Mouse (Mus musculus) monocyte, adult 2 months (primary cell): Measurements from ENCODE around the gene Trdmt1.

Experiments
- DNase-seq, 2 experiments: peaks; one replicate each; pipeline ENCODE4 v3.0.0; 2022; ENCODE audit warnings: low spot score in 2 of 2, low read depth in 1 of 2

Trdmt1 gene

DNA sequence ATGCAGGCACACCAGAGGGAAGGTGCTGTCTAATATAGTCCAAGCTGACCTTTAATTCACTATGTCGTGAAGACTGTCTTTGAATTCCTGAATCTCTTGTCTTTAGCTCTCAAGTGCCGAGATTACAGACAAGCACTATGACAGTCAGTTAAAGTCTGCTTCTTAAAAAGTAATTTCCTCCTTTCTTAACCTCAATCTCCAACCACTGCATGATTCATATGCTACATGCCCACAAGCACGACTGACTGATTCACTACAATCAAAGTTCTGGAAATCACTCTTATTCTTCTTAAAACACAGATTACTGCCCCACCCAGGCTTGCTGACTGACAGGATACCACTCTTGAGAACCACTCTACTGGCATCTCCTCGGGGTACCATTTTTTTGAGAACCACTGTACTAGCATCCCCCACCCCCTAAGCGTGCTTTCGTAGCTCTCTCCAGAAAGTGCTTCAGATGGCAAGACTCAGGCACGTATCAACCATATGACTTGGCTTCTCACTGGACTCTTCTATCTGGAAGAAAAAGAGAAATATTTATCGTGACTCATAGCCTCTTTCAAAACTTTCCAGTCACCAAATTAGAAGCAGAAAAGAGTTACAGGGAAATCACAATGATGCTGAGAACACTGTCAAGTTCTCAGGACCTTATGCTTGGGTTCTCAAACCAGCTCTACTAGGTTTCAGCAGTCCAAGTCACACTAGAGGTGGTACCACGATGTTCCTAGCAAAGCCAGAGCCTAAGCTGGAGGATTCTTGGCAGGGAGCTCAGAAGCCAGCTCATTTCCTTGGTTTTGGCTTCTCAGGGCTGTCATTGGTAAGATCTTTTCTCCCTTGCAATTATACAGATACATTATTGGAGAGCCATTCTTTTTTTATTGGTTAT lies 12.9 kb upstream of the Trdmt1 start:
- DNase-seq: peak; percentile 44 to 48

DNA sequence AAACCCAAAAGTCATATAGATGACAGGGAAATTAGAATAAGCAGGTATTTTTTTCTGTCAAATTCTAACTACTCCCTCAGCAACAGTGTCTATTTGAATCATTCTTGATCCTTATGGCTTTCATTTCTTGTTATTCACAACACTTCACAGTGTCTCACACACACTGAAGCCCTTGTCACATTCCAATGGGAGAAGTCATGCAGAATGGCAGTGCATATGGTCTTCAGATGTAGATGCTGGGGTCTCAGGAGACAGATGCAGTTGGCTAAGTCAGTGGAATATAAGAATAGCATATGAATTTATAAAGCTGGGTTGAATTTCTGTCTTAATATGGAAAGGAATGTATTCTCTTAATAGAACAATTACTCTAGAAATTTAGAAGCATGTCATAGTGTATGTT lies 11.8 kb upstream of the Trdmt1 start:
- no peak for DNase-seq

DNA sequence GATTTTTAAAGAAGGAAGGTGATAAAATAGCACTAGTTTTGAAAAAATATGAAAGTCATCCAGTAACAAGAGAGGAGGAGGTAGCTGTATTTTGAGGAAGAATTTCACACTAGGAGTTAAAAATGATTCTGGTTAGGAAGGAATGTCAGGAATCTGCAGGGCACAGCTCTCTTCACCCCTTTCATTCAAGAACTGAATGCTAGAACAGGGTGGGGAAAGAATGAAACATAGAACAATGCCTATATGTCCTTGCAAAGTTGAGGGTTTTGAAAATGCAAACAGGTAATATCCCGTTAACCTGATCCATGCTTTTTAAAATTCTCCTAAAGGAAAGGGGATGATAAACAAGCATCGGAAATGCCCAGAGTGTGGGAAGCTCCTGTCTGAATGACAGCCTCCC lies 9.5 kb upstream of the Trdmt1 start:
- DNase-seq: no peak

DNA sequence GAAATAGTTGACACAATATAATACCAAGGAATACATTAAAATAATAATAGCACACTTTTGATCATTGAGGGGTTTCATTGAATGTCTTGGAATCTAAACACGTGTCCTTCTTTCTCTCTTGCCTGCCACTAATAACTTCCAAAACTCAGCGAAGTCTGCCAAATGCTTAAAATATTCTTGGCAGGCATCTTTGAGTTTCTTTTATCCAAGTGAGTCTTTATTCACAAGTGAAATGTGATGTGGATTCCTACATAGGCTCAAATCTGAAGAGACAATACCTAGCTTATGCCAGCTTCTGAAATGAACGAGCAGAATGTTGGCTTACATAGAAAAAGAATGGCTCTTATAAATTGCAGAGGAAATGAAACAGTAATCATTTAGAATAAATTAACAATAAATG lies 4.3 kb upstream of the Trdmt1 start:
- no peak for DNase-seq

DNA sequence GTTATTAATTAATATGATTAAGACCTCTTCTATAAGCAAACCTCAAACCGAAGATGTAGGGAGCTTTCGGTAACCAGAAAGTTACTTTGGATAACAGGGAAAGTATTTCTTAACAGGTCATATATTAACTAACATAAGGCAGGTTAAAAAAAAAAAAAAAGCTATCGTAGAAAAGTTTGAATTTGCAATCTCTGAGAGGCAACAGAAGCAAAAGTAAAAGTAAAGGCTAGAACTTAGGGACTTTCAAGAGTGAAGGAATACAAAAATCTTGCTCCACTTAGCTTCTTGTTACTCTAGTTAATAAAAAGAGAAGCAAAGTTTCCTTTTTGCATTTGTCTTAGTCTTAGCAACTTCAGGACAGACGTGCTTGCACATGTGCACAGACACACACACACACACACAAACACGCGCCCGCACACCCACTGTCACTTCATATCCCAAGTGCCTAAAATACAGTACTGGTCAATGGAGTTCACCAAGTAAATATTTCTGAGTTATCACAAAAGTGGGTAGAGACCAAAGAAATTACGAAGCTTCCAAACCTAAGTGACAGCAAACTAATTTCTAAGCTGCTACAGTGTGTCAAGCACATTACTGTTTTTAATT lies 846 bp downstream of the Trdmt1 start:
- DNase-seq: no peak

DNA sequence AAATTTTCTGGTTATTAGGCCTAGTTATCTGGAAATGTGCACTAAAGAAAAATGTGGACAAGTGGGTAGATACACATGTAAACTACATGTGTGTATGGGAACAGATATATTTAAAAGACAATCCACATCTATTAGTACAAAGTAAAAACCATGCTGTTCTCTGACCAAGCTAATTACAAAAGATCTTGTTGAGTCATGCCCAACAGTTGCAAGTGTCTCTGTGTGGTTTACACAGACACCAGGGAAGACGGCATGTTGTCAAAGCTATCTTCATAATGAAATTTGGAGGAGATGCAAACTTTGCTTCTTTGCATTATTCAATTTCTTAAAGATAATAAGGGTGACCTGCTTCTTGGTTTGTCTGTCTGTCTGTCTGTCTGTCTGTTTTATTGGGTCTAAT lies 4.6 kb downstream of the Trdmt1 start:
- DNase-seq: no peak

DNA sequence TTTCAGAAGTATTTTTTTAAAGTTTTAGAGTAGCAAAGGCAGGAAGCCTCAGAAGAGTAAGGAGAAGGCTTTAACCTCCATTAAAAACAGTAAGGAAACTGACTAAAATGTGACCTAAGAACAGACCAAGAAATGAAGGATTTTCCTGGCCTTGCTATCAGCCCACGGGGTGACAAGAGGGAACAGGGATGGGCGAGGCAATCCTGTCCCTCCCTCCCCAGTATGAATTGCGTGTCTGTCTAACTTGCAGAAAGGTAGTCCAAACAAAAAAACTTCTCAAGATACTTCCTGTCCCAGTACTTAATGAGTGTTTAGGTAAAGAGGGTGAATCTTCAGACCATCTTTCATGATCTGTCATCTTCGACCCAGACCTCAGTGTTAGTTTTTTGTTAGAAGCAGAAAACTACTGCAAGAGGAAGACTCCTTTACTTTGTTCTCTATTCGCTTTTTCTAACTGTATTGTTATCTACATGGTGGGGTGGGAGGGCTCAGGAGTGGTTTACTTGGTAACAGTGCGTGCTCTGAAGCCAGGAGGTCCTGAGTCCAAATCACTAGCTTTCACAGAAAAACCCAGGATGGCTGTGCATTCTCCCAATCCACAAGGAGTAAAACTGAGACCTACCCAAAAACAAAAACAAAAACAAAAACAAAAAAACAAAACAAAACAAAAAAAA lies 5.6 kb downstream of the Trdmt1 start:
- DNase-seq: no peak

DNA sequence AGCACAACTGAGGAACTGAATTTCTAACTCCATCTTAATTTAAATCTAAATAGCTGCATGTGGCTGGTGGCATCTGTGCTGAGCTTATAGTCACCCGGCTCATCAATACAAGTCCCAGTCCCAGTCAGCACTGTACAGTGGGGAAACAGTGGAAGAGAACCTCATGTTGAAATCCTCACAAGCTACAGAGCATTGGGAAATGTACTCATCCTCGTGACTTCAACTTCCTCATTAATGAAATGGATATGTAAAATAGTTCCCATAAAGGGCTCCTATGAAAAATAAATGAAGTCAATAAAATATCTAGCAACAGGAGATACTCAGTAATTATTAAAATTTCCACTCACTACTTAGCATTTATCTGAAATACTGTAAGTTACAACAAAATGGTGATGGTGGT lies 6.2 kb downstream of the Trdmt1 start:
- DNase-seq: peak; percentile 29 to 66

DNA sequence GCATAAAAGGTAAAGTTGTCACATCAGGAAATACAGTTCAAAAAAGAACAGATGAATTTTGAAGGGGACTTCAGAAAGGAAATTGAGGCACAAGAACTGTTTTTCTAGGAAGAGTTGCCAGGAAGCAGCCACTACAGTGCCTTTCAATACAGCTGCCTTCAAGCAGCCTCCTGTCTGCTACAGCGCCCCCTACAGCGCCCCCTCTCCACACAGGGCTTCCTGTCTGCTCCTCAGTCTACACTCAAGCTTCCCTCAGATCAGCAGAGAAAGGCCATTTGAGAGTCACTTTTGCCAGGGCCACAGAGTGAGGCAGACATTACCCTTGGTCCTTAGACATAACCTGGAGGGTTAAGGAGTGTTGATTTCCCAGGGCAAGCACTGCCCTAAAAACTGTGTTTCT lies 6.7 kb downstream of the Trdmt1 start:
- DNase-seq: no peak

DNA sequence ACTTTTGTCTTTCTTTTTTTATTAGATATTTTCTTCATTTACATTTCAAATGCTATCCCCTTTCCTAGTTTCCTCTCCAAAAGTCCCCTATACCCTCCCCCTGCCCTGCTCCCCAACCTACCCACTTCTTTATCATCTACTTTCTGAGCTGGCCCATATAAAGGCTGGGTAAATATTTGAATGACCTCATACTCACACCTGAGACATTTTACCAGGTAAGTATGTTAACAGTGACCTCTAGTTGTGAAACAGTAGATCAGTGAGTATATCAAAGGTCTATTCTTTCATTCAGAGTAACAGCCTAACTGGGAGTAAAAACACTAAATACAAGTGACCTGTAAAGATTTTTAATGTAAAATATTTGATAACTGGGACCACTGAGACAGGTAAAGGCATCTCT lies 7.7 kb downstream of the Trdmt1 start:
- no peak for DNase-seq

DNA sequence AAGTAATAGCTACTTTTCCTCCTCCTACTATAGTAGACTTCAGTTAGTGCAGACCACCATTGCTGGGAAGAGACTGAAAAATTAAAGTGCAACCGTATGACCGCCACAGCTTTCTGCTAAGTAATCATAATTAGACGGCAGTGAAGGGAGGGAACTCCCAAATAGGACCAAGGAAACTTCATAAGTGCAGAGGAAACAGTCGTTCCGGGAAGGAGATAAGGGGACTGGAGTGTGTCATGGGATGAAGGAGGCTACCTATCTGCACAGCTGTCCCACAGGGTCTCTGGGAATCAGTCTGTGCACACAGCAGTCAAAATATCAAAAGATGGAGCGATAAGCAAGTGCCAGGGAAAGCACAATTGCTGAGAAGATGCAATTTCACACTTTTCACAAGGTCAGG lies 13.8 kb downstream of the Trdmt1 start:
- DNase-seq: no peak

DNA sequence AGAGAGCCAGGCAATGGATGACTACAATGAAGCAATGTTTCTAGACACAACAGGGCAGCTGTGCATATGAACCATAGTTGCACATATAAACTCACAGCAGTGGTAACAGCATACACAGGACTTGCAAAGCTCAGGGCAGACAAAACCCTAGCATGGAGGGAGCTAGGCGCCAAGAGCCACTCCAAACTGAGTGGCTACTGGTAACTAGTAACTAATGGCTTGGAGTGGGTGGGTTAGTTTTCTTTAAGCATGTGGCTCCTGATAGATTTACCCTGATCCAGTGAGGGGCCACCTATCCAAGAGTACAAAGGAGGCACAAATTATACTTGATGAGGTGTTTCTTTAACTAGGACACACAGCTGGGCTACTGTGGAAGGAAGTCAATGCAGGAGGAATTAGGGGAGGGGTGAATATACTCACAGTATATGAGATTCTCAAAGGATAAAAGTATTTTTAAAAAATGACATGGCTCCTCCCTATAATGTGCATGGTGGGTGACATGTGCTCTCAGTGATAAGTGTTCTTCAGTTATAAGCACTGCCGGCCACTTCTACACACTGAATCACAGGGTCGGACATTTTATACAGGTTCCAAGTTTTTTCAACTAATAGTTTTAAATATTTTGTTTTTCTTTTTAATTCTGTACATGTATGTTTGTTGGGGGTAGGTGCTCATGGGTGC lies 15.1 kb downstream of the Trdmt1 start:
- no peak for DNase-seq

DNA sequence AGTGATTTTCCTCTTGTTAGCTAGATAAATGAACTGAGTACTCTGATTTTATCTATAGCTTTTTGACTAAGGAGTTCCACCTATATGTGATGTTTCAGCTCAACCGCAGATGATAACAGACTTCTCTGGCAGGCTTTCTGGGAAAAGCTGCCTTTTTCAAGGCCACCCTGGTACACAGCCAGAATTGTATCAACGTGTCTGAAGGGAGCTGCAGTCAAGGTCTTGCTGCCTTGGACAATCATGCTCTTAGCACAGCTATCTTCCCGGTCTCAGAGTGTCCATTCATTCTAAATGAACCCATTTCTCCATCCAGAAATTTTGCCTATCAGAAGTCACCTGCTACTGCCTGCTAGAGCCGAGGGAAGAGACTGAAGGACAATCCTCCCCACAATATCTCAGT lies 16.9 kb downstream of the Trdmt1 start:
- no peak for DNase-seq

DNA sequence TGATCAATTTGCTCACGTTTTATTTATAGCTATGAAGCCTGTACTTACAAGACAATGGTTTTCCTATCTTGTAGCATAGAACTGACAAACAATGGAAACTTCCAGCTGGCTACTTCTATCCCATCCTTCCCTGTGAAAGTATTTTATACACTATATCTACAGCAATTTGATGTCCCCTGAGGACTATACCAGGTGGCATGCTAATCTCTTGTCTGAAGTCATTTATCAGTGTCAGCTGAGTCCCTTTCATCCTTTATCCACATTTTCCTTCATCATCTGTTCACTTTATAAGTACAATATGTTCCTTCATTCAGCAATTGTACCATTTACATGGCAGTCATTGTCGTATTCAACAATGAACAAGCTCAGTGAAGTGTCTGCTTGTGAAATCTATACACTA lies 17.3 kb downstream of the Trdmt1 start:
- no peak for DNase-seq

DNA sequence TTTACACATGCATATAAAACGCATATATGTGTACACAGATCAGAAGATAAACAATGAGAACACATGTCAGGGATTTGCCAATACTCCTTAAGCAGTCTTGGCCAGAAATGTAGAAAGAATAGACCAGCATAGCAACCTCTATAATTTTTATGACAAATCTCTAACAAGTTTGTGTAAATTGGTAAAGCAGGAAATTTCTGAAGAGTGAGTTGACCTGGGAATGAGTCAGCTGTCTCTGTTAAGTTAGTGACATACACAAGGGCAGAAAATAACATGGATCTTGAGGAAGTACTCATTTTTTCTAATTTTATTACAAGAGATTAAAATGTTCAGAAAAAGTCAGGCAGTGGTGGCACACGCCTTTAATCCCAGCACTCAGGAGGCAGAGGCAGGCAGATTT lies 18.3 kb downstream of the Trdmt1 start:
- no peak for DNase-seq

DNA sequence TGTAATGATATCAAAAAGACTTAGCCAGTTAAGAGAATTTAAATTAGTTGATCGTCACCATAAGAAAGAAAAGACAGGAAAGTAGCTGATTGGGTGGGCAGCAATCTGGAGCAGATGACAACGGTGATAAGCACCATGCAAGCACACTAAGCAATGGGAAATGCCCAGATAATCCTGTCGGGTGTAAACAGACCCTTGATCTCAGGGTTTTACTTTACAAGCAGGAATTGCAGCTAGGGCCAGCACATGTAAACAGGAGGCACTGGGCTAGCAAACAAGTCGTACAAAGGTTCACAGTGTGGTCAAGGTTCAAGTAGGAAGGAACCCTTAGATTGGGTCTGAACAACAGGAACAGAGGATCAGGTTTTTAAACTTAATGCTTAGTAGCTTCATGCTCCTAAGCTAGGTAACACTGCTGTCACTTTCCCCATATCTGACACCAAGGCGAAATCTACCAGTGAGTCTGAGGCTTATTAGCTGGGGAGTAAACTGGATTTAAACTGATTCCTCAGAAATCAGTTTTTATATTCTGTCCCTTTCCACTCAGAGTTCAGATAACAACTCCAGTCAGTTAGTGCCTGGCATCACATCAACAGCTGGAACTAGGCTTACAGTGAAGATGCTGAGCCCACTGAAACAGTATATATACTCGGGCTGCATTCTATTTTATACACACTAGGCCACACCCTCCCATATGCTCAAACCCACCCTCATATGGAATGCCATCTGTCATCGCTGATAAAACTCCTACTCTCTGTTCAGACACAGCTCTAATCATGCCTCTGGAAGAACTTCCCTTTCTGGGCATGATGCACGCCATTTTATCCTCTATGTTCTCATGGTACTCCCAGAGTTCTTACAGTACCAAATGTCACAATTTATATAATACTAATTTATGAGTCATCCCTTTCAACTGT lies 20.7 kb downstream of the Trdmt1 start:
- DNase-seq: no peak

DNA sequence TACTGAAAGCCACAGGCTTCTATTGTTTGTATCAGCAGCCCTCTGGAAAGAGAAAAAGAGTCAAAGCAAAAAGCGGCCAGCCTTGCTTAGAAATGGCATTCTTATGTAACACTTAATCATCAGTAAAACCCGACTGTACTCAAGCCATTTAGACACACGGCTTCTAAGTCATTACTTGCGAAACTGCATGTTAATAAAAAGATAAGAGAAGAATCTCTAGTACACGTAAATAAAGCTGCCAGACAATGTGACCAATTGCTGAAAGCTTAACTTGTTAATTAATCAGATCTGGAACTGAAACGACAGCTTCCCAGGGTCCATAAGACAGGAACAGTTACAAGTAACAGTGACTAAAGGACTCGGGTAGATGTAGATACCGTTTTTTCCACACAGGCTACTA lies 22.4 kb downstream of the Trdmt1 start:
- DNase-seq: no peak

DNA sequence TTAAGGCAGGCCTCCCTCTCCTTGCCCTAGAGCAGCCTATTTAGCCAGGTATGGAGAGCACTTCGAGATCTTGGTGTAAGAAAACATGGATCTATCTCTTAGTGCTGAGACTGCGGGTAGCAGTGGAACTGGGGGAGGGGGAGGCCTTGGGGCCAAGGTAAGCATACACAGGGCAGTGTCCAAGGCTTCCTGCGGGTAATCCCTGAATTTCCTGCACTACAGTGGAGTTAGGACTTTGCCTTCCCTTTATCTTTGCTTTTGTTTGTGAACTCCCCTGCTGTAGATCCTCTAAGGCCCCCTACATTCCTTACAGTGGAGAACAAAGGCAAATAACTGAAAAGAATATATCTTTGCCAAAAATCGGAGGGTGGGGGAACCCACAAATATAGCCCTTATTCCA lies 29.5 kb downstream of the Trdmt1 start:
- DNase-seq: no peak

DNA sequence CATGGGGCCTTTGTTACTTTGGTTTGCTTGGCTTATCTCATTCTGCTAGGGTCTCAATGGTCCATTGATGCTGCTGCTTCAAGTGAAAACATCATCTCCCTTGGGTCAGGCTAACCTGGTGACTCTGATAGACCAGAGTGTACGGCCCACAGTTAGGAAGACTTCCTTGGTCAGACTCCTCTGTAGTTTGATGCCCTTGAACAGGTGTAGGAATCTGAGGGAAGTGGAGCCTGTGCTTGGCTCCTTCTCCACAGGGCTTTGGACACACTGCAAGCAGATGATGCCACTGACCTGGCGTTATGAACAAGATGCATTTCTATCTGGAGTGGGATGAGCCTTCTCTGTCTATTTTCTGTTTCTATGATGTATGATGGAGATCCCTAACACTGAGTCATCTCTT lies 41.8 kb downstream of the Trdmt1 start:
- no peak for DNase-seq

DNA sequence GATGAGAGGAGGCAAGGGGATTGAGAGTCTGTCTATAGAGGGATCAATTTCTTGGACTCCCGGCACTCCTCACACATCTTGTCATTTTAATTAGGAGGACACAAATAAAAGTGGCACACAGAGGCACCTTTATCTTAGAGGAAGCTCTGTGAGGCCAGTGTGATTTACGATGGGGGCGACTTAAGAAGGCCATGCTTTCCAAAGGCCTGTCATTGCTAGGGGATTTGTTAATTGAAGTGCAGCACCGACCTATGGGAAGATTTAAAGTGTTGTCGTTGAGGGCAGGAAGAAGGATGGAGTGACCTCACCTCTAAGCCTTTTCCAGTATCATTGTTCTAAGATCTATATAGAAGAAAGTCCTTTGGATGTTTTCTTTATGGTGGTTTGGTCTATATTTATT lies 42.9 kb downstream of the Trdmt1 start:
- DNase-seq: no peak
